Mouse (Mus musculus): ENCODE measurements around the gene Gm7995. TPM values are rescaled to one million over a fixed set of nuclear protein-coding genes. Genes with fewer than 3 reads are reported as not detected.
"Not testable (repeated sequence)": the region's sequence is repeated elsewhere in the genome, so short reads cannot be mapped to it uniquely, and the experiment has no call there.

The Gm7995 gene
- total RNA-seq (2021) (not detected), polyA plus RNA-seq (2012; rRNA removed) (not detected in 2 replicates)
- long read RNA-seq, result 0 reads

DNA sequence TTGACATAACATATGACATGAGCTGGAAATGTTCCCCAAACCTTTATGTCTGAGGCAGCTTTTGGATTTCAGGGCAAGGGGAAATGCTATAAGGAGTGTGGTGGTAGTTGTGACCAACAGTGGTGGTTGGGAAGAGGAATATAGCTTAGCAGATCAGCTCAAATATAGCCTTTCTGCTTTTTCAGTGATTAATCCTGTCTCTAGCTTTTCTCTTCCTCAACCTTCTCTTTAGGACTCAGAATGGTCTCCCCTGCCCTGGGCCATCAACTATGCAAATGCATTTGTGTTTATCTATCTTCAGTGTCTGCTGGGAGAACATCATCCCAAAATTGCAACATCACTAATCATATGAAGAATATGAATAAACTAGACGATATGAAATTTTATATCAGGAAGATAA lies at the start of gene Gm7995:
Gm7995 (plus strand) TSS at position 301 of the 400 bp plus-strand sequence.
- DNase-seq, result not testable (repeated sequence)

- DNase-seq, result not testable (repeated sequence)
Measured at GRCm38 (mm10) chr14:42297258-42297657, 12.8 kb upstream of the Gm7995 start, which contains the start of gene Gm9611. Gm9611 (minus strand) TSS chr14:42297358.

Small RNA genes within 50 kb of the gene (microRNA-seq; reads per million reads assigned to microRNA genes)
- gene Gm25208 (0 reads per million in 2 experiments), gene Gm25892 (0 reads per million in 2 experiments)

Other genes starting within 250 kb of the Gm7995 start
- gene Gm7951, start 192.8 kb upstream of the Gm7995 start, total RNA-seq (2021), result not detected
- not detected in 2 replicates for gene Gm7951, start 192.8 kb upstream of the Gm7995 start, polyA plus RNA-seq (2012; rRNA removed)
- not detected for gene Gm17027, start 147.6 kb upstream of the Gm7995 start, total RNA-seq (2021)
- gene Gm17027, start 147.6 kb upstream of the Gm7995 start, polyA plus RNA-seq (2012; rRNA removed), result not detected in 2 replicates
- gene Gm3573, start 119.4 kb upstream of the Gm7995 start, total RNA-seq (2021), result not detected
- gene Gm3573, start 119.4 kb upstream of the Gm7995 start, polyA plus RNA-seq (2012; rRNA removed), result not detected in 2 replicates
- gene Gm17026, start 50.2 kb upstream of the Gm7995 start, total RNA-seq (2021), result not detected
- gene Gm17026, start 50.2 kb upstream of the Gm7995 start, polyA plus RNA-seq (2012; rRNA removed), result not detected in 2 replicates
- gene Gm9611, start 12.9 kb upstream of the Gm7995 start, total RNA-seq (2021), result not detected
- gene Gm9611, start 12.9 kb upstream of the Gm7995 start, polyA plus RNA-seq (2012; rRNA removed), result not detected in 2 replicates
- gene Gm8005, start 129.5 kb downstream of the Gm7995 start, total RNA-seq (2021), result not detected
- gene Gm8005, start 129.5 kb downstream of the Gm7995 start, polyA plus RNA-seq (2012; rRNA removed), result not detected in 2 replicates
- gene Gm8011, start 153.7 kb downstream of the Gm7995 start, total RNA-seq (2021), result not detected
- gene Gm8011, start 153.7 kb downstream of the Gm7995 start, polyA plus RNA-seq (2012; rRNA removed), result not detected in 2 replicates
- not detected for gene Gm8020, start 192.1 kb downstream of the Gm7995 start, total RNA-seq (2021)
- gene Gm8020, start 192.1 kb downstream of the Gm7995 start, polyA plus RNA-seq (2012; rRNA removed), result not detected in 2 replicates
- not detected for gene Gm8024, start 214.1 kb downstream of the Gm7995 start, total RNA-seq (2021)
- gene Gm8024, start 214.1 kb downstream of the Gm7995 start, polyA plus RNA-seq (2012; rRNA removed), result not detected in 2 replicates